Mouse (Mus musculus) neural tube, embryonic 14.5 days (tissue): ENCODE measurements around the gene Egfl8. TPM values are rescaled to one million over a fixed set of nuclear protein-coding genes. Genes with fewer than 3 reads are reported as not detected.

Experiments
- ATAC-seq: fragments of 200-750 bp; cut with Nextera tagmentation; 2 replicates; pipeline ENCODE4 v1.8.0; 2017; ENCODE audit warnings: low read depth, mild to moderate bottlenecking, moderate TSS enrichment, moderate library complexity
- H3K27ac ChIP-seq: fragments of 300-500 bp; sonication (generic); 2 replicates; pipeline ENCODE4 v1.5.1; 2014; ENCODE audit warnings: low read depth, mild to moderate bottlenecking, control low read depth, low read length, moderate library complexity, mixed read lengths
- H3K27me3 ChIP-seq: fragments of 300-500 bp; sonication (generic); 2 replicates; pipeline ENCODE4 v1.6.1; 2014; ENCODE audit warnings: low read length; ENCODE audit not compliant: control insufficient read depth, insufficient read depth
- H3K36me3 ChIP-seq: fragments of 300-500 bp; sonication (generic); 2 replicates; pipeline ENCODE4 v1.6.1; 2014; ENCODE audit warnings: low read length, mixed read lengths; ENCODE audit not compliant: control insufficient read depth, insufficient read depth
- H3K4me1 ChIP-seq: fragments of 300-500 bp; sonication (generic); 2 replicates; pipeline ENCODE4 v1.6.1; 2014; ENCODE audit warnings: low read length; ENCODE audit not compliant: control insufficient read depth, insufficient read depth
- H3K4me2 ChIP-seq: fragments of 300-500 bp; sonication (generic); 2 replicates; pipeline ENCODE4 v1.6.1; 2014; ENCODE audit warnings: mild to moderate bottlenecking, low read depth, low read length, control low read depth
- H3K4me3 ChIP-seq: fragments of 300-500 bp; sonication (generic); 2 replicates; pipeline ENCODE4 v1.5.1; 2014; ENCODE audit warnings: low read depth, low read length, control low read depth, mixed read lengths
- H3K9ac ChIP-seq: fragments of 300-500 bp; sonication (generic); replicated peaks from 2 replicates; pipeline ENCODE4 v1.6.1; 2014; ENCODE audit warnings: low read depth, mild to moderate bottlenecking, control low read depth, low read length, mixed read lengths
- H3K9me3 ChIP-seq: fragments of 300-500 bp; sonication (generic); 2 replicates; pipeline ENCODE4 v1.6.1; 2016; ENCODE audit warnings: low read length; ENCODE audit not compliant: control insufficient read depth
- WGBS: fragments of 180-500 bp; shearing (Covaris S2); extraction: QIAGEN DNeasy Blood & Tissue Kit; methylation state at CpG from one replicate; pipeline ENCODE4 v1.1.7; 2014; 5-methylcytosine and 5-hydroxymethylcytosine counted together
- polyA plus RNA-seq: library from polyadenylated mRNA; unstranded; fragments of >200 nt; fragmentation: Nextera tagmentation; extraction: Ambion mirVana; gene quantifications from 2 replicates; pipeline ENCODE4 v1.2.1, GENCODE M21; 2014

The Egfl8 gene
- polyA plus RNA-seq, 1 experiment from 2014 or later = 6.0 TPM

GRCm38 (mm10) chr17:34569919-34570318, 45.9 kb downstream of the Egfl8 start:
- no peak for ATAC-seq
- H3K9me3 ChIP-seq = no peaks in the 10 kb centered on the region
- H3K4me3 ChIP-seq = no peak overlapping the region
- no peak overlapping the region for H3K27ac ChIP-seq
- 65% methylated on average over 4 of the region's 4 CpGs for WGBS
- H3K4me1 ChIP-seq = no peaks in the 10 kb centered on the region
- H3K27me3 ChIP-seq = no peaks in the 10 kb centered on the region
- H3K9ac ChIP-seq = no peak overlapping the region
- H3K36me3 ChIP-seq = no peaks in the 10 kb centered on the region
- no peak overlapping the region for H3K4me2 ChIP-seq

- Histone ChIP-seq H3K36me3 (no peaks in the 10 kb centered on the region), H3K4me1 (no peaks in the 10 kb centered on the region), H3K27ac (no peak overlapping the region), H3K9ac (no peak overlapping the region), H3K4me2 (no peak overlapping the region), H3K9me3 (no peaks in the 10 kb centered on the region), H3K27me3 (no peaks in the 10 kb centered on the region), H3K4me3 (no peak overlapping the region)
- ATAC-seq = no peak
- WGBS = 83% methylated on average over 13 of the region's 13 CpGs
Measured at GRCm38 (mm10) chr17:34568421-34568820, 47.4 kb downstream of the Egfl8 start.

- Histone ChIP-seq H3K9me3 (no peaks in the 10 kb centered on the region), H3K4me1 (no peaks in the 10 kb centered on the region), H3K4me3 (no peak overlapping the region), H3K9ac (no peak overlapping the region), H3K27me3 (no peaks in the 10 kb centered on the region), H3K36me3 (no peaks in the 10 kb centered on the region), H3K4me2 (no peak overlapping the region), H3K27ac (no peak overlapping the region)
- 74% methylated on average over 9 of the region's 9 CpGs for WGBS
- ATAC-seq = no peak
Measured at GRCm38 (mm10) chr17:34567311-34567710, 48.5 kb downstream of the Egfl8 start.

GRCm38 (mm10) chr17:34564796-34565195, 51.0 kb downstream of the Egfl8 start:
- no peak for ATAC-seq
- Histone ChIP-seq H3K27me3 (no peaks in the 10 kb centered on the region), H3K4me1 (no peaks in the 10 kb centered on the region), H3K36me3 (no peaks in the 10 kb centered on the region), H3K4me2 (no peak overlapping the region), H3K4me3 (no peak overlapping the region), H3K9me3 (no peaks in the 10 kb centered on the region), H3K27ac (no peak overlapping the region), H3K9ac (no peak overlapping the region)
- 60% methylated on average over 3 of the region's 3 CpGs for WGBS

- WGBS = 10% methylated on average over 6 of the region's 6 CpGs
- no peak within 1 kb of the TSS for H3K9ac ChIP-seq
- no peaks in the 10 kb centered on the region for H3K27me3 ChIP-seq
- no peaks in the 10 kb centered on the region for H3K36me3 ChIP-seq
- no peak within 1 kb of the TSS for H3K4me3 ChIP-seq
- H3K9me3 ChIP-seq = no peaks in the 10 kb centered on the region
- H3K4me1 ChIP-seq = no peaks in the 10 kb centered on the region
- H3K27ac ChIP-seq = peak within 1 kb of the TSS; percentile 31; the same call in 1 of the 2 replicates
- no peak for ATAC-seq
- no peak within 1 kb of the TSS for H3K4me2 ChIP-seq
Measured at GRCm38 (mm10) chr17:34564003-34564421, 51.8 kb downstream of the Egfl8 start, which contains the start of gene Notch4. Gene Notch4, plus strand, starts transcription at chr17:34564268.

GRCm38 (mm10) chr17:34563354-34563753, 52.4 kb downstream of the Egfl8 start:
- Histone ChIP-seq H3K4me3 (no peak overlapping the region), H3K9me3 (no peaks in the 10 kb centered on the region), H3K9ac (no peak overlapping the region), H3K27ac (no peak overlapping the region), H3K4me2 (no peak overlapping the region), H3K27me3 (no peaks in the 10 kb centered on the region), H3K4me1 (no peaks in the 10 kb centered on the region), H3K36me3 (no peaks in the 10 kb centered on the region)
- 77% methylated on average over 11 of the region's 11 CpGs for WGBS
- ATAC-seq = no peak

Other genes starting within 250 kb of the Egfl8 start
- gene Btnl1, start 238.8 kb downstream of the Egfl8 start, polyA plus RNA-seq = not detected in 2 replicates
- gene BC051142, start 217.2 kb downstream of the Egfl8 start, polyA plus RNA-seq = 4.2 and 6.0 TPM in 2 replicates
- not detected in 2 replicates for gene Btnl4, start 138.7 kb downstream of the Egfl8 start, polyA plus RNA-seq
- not detected in 2 replicates for gene Btnl6, start 98.6 kb downstream of the Egfl8 start, polyA plus RNA-seq
- 7.0 and 10.1 TPM in 2 replicates for gene Notch4, start 51.7 kb downstream of the Egfl8 start, polyA plus RNA-seq
- gene Gpsm3, start 26.2 kb downstream of the Egfl8 start, polyA plus RNA-seq = 1.4 and 3.7 TPM in 2 replicates
- 7.7 and 8.2 TPM in 2 replicates for gene Pbx2, start 24.7 kb downstream of the Egfl8 start, polyA plus RNA-seq
- 1.2 and 1.4 TPM in 2 replicates for gene Ager, start 18.1 kb downstream of the Egfl8 start, polyA plus RNA-seq
- 213 and 221 TPM in 2 replicates for gene Rnf5, start 12.3 kb downstream of the Egfl8 start, polyA plus RNA-seq
- gene Agpat1, start 11.7 kb downstream of the Egfl8 start, polyA plus RNA-seq = 103 and 108 TPM in 2 replicates
- 21.9 and 25.4 TPM in 2 replicates for gene Ppt2, start 12.5 kb upstream of the Egfl8 start, polyA plus RNA-seq
- 6.7 and 9.3 TPM in 2 replicates for gene Prrt1, start 13.6 kb upstream of the Egfl8 start, polyA plus RNA-seq
- gene Fkbpl, start 28.8 kb upstream of the Egfl8 start, polyA plus RNA-seq = 11.5 and 14.8 TPM in 2 replicates
- 71.8 and 92.5 TPM in 2 replicates for gene Atf6b, start 31.2 kb upstream of the Egfl8 start, polyA plus RNA-seq
- 0.23 and 0.32 TPM in 2 replicates for gene Tnxb, start 54.6 kb upstream of the Egfl8 start, polyA plus RNA-seq
- not detected in 2 replicates for gene C4b, start 127.9 kb upstream of the Egfl8 start, polyA plus RNA-seq
- not detected in 2 replicates for gene Cyp21a1, start 188.6 kb upstream of the Egfl8 start, polyA plus RNA-seq
- 30.5 and 37.7 TPM in 2 replicates for gene Stk19, start 221.0 kb upstream of the Egfl8 start, polyA plus RNA-seq
- gene Dxo, start 221.0 kb upstream of the Egfl8 start, polyA plus RNA-seq = 59.4 and 67.7 TPM in 2 replicates
- gene Skiv2l, start 234.2 kb upstream of the Egfl8 start, polyA plus RNA-seq = 46.2 and 57.7 TPM in 2 replicates
- gene Nelfe, start 234.4 kb upstream of the Egfl8 start, polyA plus RNA-seq = 78.3 and 78.9 TPM in 2 replicates
- gene Cfb, start 246.5 kb upstream of the Egfl8 start, polyA plus RNA-seq = 1.3 and 2.0 TPM in 2 replicates